Mouse (Mus musculus) liver, embryonic 11.5 days (tissue): ENCODE results near the gene Tlr12. TPM values are rescaled to one million over a fixed set of nuclear protein-coding genes. Genes with fewer than 3 reads are reported as not detected.
"Not testable (repeated sequence)": the region's sequence is repeated elsewhere in the genome, so short reads cannot be mapped to it uniquely, and the experiment has no call there.

ENCODE experiments used
- ATAC-seq: fragments of 200-750 bp; cut with Nextera tagmentation; replicated peaks from 2 replicates; pipeline ENCODE4 v1.8.0; 2017; ENCODE audit warnings: moderate number of reproducible peaks, mild to moderate bottlenecking, moderate TSS enrichment, moderate library complexity; ENCODE audit not compliant: low FRiP score
- DNase-seq: peaks from one replicate; pipeline ENCODE4 v3.0.0-alpha.2; 2017; ENCODE audit warnings: low spot score
- H3K27ac ChIP-seq: fragments of 300-500 bp; sonication (generic); 2 replicates; pipeline ENCODE4 v1.5.1; 2014; ENCODE audit warnings: mild to moderate bottlenecking, low read depth, low read length, control low read depth
- H3K27me3 ChIP-seq: fragments of 300-500 bp; sonication (generic); replicated peaks from 2 replicates; pipeline ENCODE4 v1.6.1; 2014; ENCODE audit warnings: low read length, mixed read lengths; ENCODE audit not compliant: control insufficient read depth, insufficient read depth
- H3K36me3 ChIP-seq: fragments of 300-500 bp; sonication (generic); 2 replicates; pipeline ENCODE4 v1.6.1; 2014; ENCODE audit warnings: mild to moderate bottlenecking, low read length, moderate library complexity, mixed read lengths; ENCODE audit not compliant: control insufficient read depth, insufficient read depth
- H3K4me1 ChIP-seq: fragments of 300-500 bp; sonication (generic); replicated peaks from 2 replicates; pipeline ENCODE4 v1.6.1; 2014; ENCODE audit warnings: low read length, mixed read lengths; ENCODE audit not compliant: control insufficient read depth, insufficient read depth
- H3K4me2 ChIP-seq: fragments of 300-500 bp; sonication (generic); 2 replicates; pipeline ENCODE4 v1.6.1; 2014; ENCODE audit warnings: mild to moderate bottlenecking, control low read depth, moderate library complexity
- H3K4me3 ChIP-seq: fragments of 300-500 bp; sonication (generic); 2 replicates; pipeline ENCODE4 v1.5.1; 2014; ENCODE audit warnings: low read depth, low read length, control low read depth
- H3K9ac ChIP-seq: fragments of 300-500 bp; sonication (generic); 2 replicates; pipeline ENCODE4 v1.6.1; 2014; ENCODE audit warnings: low read depth, low read length, control low read depth
- H3K9me3 ChIP-seq: fragments of 300-500 bp; sonication (generic); 2 replicates; pipeline ENCODE4 v1.6.1; 2016; ENCODE audit warnings: low read length, inconsistent platforms, mixed read lengths; ENCODE audit not compliant: control insufficient read depth
- WGBS: fragments of 180-500 bp; shearing (Covaris S2); extraction: QIAGEN DNeasy Blood & Tissue Kit; methylation state at CpG from one replicate; pipeline ENCODE4 v1.1.7; 2014; 5-methylcytosine and 5-hydroxymethylcytosine counted together
- polyA plus RNA-seq: library from polyadenylated mRNA; unstranded; fragments of >200 nt; fragmentation: Nextera tagmentation; extraction: Ambion mirVana; gene quantifications from 2 replicates; pipeline ENCODE4 v1.2.1, GENCODE M21; 2014

Gene Tlr12
- 0.81 and 0.88 TPM in 2 replicates for polyA plus RNA-seq

DNA sequence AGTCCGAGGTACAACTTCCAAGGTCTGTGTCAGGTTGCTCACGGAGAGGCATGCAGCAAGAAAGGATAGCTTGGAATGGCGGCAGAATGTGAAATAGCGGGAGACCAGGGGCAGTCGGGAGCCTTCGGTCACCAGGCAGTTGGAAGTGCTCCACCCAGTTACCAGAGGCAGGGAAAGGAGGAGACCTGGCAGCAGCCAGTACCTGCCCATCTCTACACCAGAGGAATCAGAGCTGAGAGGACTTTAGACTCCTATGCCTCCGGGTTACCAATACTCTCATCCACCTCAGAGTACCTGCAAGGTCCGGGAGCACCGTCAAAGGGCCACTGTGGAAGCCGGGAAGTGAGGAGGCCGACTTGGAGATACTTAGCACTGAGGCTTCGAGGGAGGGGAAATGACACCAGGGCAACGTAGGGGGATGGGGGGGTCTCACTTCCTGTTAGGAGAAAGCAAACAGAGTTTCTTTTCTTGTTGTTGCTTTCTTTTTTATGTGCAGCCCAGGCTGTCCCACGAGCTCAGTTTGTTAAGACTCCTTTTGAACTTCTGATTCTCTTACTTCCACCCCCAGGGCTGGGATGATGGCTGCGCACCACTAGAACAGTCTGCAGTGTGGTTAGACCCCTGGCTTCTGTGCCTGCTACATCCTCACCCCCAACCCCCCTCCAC is at the start of gene Tlr12:
Tlr12 (minus strand) TSS at position 374 of the 666 bp plus-strand sequence.
- Histone ChIP-seq H3K4me1 (peaks cover 12% of the 10 kb centered on the region), H3K36me3 (no peaks in the 10 kb centered on the region), H3K9ac (no peak within 1 kb of the TSS), H3K27me3 (peaks cover 21% of the 10 kb centered on the region), H3K27ac (peak within 1 kb of the TSS; percentile 13; the same call in 1 of the 2 replicates), H3K9me3 (no peaks in the 10 kb centered on the region), H3K4me3 (no peak within 1 kb of the TSS), H3K4me2 (peak within 1 kb of the TSS; percentile 37)
- WGBS: 38% methylated on average over 15 of the region's 15 CpGs
- ATAC-seq (0 out of 2 replicates have a peak, but pooled peaks have one; percentile 11), DNase-seq (no peak)

DNA sequence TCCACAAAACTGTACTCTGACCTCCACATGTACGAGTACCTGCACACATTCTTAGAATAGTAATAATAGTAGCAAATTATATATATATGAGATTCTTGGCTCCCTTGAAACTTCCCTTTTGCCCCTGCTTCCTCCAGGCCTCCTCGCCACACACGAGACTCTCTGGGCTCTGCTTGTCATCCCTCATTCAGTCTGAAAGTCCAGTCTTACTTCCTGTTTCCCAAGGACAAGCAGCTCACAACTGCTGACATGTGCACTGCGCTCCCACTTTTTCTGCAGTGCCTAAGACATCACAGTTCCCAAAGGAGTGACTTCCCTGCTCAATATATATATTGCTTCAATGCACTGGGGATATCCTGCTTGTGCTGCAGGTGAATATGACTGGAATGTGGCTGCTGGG is 48.8 kb upstream of the Tlr12 start:
- not testable (repeated sequence) for H3K4me3 ChIP-seq, H3K9ac ChIP-seq, H3K4me2 ChIP-seq, DNase-seq, H3K27me3 ChIP-seq, H3K36me3 ChIP-seq, H3K9me3 ChIP-seq, ATAC-seq, H3K27ac ChIP-seq
- WGBS: 41% methylated on average over 4 of the region's 4 CpGs
- H3K4me1 ChIP-seq: peaks cover 17% of the 10 kb centered on the region

DNA sequence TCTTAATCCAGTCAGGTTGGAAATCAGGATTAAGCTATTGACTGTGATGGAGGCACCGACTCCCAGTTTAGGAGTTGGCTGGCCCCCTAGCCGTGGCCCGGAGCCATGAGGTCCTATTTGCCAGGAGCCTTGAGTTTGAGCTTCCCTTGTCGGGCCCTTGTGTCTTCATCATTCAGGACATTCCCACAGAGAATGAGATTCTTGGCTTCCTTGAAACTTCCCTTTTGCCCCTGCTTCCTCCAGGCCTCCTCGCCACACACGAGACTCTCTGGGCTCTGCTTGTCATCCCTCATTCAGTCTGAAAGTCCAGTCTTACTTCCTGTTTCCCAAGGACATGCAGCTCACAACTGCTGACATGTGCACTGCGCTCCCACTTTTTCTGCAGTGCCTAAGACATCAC is 47.9 kb upstream of the Tlr12 start:
- not testable (repeated sequence) for H3K27ac ChIP-seq, DNase-seq

DNA sequence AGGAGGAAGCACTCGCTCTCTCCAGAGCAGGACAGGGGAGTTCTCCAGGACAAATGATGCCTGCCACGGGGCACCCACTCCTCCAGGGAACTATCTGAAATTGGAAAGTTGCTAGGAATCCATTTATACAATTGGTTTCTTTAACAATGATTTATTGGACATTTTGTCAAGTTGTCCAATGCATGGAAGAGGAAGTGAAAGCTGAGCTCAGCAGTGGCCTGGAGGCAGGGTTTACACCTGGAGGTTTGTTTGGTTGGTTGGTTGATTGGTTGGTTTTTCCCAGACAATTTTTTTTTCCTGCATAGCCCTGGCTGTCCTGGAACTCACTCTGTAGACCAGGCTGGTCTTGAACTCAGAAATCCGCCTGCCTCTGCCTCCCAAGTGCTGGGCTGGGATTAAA is 45.6 kb upstream of the Tlr12 start:
- 66% methylated on average over 3 of the region's 3 CpGs for WGBS
- Histone ChIP-seq H3K36me3 (no peaks in the 10 kb centered on the region), H3K27ac (no peak overlapping the region), H3K27me3 (no peaks in the 10 kb centered on the region), H3K4me1 (0 out of 2 replicates have a peak, but pooled peaks cover 5% of the 10 kb centered on the region), H3K4me2 (no peak overlapping the region), H3K9ac (no peak overlapping the region), H3K4me3 (no peak overlapping the region), H3K9me3 (no peaks in the 10 kb centered on the region)
- ATAC-seq: no peak
- DNase-seq: no peak

More for the DNA sequence above, 47.9 kb upstream of the Tlr12 start:
- not testable (repeated sequence) for H3K27me3 ChIP-seq, H3K4me3 ChIP-seq, H3K4me2 ChIP-seq, ATAC-seq, H3K9ac ChIP-seq, H3K36me3 ChIP-seq, H3K9me3 ChIP-seq
- WGBS: 44% methylated on average over 7 of the region's 7 CpGs
- peaks cover 19% of the 10 kb centered on the region for H3K4me1 ChIP-seq

DNA sequence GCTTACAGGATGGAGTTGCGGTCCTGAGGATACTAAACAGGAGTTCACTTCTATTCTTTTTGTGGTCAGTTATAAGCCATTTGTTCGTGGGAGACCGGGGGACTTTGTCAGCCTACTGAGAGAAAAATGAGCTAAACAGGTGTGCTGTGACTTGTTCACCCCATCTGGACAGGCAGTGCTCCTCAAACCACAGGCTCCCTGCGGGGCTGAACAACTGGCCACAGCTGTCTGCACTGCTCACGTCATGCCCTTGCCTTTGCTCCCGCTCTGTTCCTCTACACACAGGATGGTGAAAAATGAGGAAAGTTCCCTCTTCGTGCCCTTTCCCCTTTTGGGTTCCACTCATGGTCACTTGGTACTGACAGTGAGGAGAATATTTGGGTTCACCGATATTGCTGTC is 42.6 kb upstream of the Tlr12 start:
- Histone ChIP-seq H3K36me3 (no peaks in the 10 kb centered on the region), H3K27ac (no peak overlapping the region), H3K4me2 (no peak overlapping the region), H3K9me3 (no peaks in the 10 kb centered on the region), H3K4me1 (peaks cover 5% of the 10 kb centered on the region; the same call in 1 of the 2 replicates), H3K4me3 (no peak overlapping the region), H3K27me3 (peaks cover under 1% of the 10 kb centered on the region; the same call in 1 of the 2 replicates), H3K9ac (no peak overlapping the region)
- no peak for ATAC-seq
- 82% methylated on average over 8 of the region's 8 CpGs for whole genome bisulfite sequencing
- no peak for DNase-seq

DNA sequence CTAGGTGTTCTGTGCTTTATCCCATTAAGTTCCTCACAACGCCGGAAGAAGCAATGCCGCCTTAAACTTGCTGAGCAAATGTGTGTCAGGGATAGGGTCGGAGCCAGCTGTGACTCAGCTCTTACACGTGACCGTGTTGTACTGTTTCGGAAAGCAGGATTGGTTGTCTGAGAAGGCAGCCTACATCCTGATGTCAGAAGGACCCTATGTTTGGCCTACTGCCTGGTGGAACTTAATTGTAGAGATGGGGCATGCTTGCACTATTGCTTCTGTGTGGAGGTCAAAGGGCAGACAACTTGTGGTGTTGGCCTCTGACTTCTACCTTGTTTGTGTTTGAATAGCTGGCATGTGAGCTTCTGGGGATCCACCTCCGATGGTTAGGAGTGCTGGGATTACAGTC is 41.8 kb upstream of the Tlr12 start:
- no peak for ATAC-seq

DNA sequence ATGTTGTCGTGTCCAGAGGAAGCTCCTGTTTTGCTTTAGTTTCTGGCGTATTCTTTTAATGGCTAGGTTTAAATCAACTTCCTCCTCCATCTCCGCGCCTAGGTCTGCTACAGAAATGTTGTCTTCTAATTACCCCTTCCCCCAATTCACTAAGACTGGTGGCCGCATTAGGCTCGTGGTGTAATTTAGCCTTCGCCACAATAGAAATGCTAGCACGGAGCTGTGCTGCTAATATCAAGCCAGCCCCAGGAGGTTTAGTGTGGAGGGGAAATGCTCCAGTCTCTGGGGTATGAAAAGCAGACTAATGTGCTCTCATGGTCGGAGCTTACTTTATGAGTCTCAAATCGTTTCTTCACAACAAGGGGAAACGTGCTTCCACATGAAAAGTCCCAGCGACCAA is 37.0 kb upstream of the Tlr12 start:
- H3K27me3 ChIP-seq: peaks cover 3% of the 10 kb centered on the region; the same call in 1 of the 2 replicates
- peak overlapping the region; percentile 95 for H3K4me2 ChIP-seq
- peak overlapping the region; percentile 75 for H3K4me3 ChIP-seq
- H3K27ac ChIP-seq: no peak overlapping the region
- H3K4me1 ChIP-seq: peaks cover 9% of the 10 kb centered on the region
- ATAC-seq (no peak), DNase-seq (no peak)
- H3K9ac ChIP-seq: peak overlapping the region; percentile 71
- no peaks in the 10 kb centered on the region for H3K9me3 ChIP-seq
- H3K36me3 ChIP-seq: no peaks in the 10 kb centered on the region
- whole genome bisulfite sequencing: 9% methylated on average over 12 of the region's 12 CpGs

More for the DNA sequence above, 41.8 kb upstream of the Tlr12 start:
- H3K9me3 ChIP-seq: no peaks in the 10 kb centered on the region
- H3K27ac ChIP-seq: no peak overlapping the region
- H3K27me3 ChIP-seq: peaks cover 3% of the 10 kb centered on the region; the same call in 1 of the 2 replicates
- no peak overlapping the region for H3K4me3 ChIP-seq
- H3K9ac ChIP-seq: no peak overlapping the region
- no peak overlapping the region for H3K4me2 ChIP-seq
- WGBS: 86% methylated on average over 8 of the region's 8 CpGs
- H3K4me1 ChIP-seq: peaks cover 4% of the 10 kb centered on the region; the same call in 1 of the 2 replicates
- H3K36me3 ChIP-seq: no peaks in the 10 kb centered on the region
- no peak for DNase-seq

DNA sequence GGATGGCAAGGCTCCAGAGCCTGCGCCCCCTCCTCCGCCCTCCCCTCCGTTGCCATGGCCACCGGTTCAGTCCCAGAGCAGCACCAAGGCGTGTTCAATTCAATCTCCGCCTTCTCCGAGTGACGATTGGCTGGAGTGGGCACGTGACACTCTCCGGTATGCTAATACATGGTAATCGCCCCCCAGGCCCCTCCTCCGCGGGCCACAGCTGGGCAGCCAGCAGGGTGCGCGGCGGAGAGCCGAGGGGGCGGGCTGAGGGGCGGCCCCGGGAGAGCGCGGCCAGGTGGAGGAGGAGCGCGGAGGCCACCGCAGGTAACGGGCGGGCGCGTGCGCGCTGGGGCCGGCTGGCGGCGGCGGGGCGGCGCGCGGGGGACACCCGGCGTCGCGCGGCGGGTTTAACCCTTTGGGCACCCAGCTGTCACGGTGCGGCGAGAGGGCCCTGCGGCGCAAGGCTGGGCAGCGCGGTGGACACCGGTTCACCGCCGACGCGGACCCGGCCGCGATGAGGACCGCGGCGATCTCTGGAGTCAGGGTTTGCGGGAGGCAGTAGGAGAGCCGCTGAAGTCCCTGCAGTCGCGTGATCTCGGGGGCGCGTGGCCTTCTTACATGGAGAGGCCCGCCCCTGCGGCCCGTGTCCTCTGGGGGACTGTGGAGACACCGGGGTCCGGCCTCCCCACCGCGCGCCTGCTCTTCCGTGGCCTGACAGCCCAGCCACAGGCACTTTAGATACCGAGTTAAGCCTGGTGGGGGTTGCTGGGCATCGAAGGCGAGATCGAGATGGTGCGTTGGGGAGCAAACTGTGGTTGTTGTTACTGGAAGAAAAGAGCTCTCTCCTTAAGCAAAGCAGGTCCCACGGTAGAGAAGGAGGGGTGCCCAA is 36.3 kb upstream of the Tlr12 start, which contains the start of gene Phc2:
Phc2 (plus strand) TSS at position 198 of the 877 bp plus-strand sequence.
- Histone ChIP-seq H3K4me2 (peak within 1 kb of the TSS; percentile 95), H3K4me1 (peaks cover 9% of the 10 kb centered on the region), H3K9ac (peak within 1 kb of the TSS; percentile 71), H3K27ac (peak within 1 kb of the TSS; percentile 61), H3K36me3 (no peaks in the 10 kb centered on the region), H3K4me3 (peak within 1 kb of the TSS; percentile 75), H3K27me3 (peaks cover 3% of the 10 kb centered on the region; the same call in 1 of the 2 replicates), H3K9me3 (no peaks in the 10 kb centered on the region)
- DNase-seq (peak; percentile 91), ATAC-seq (peak; percentile 99)
- under 1% methylated on average over 74 of the region's 85 CpGs for WGBS
